Mouse (Mus musculus) cortical plate, adult 2 months (tissue): ENCODE data around the gene Asxl1.

Experiments
- CTCF ChIP-seq: fragments of 200-500 bp; IDR thresholded peaks from 2 replicates; pipeline ENCODE4 v1.5.1; 2011; ENCODE audit warnings: mild to moderate bottlenecking, control low read depth, low read length; ENCODE audit not compliant: insufficient read depth; ENCODE audit errors: extremely low read depth
- POLR2A ChIP-seq: fragments of 200-500 bp; IDR thresholded peaks from 2 replicates; pipeline ENCODE4 v1.6.1; 2011; ENCODE audit warnings: mild to moderate bottlenecking, low read length, control low read depth; ENCODE audit not compliant: insufficient read depth; ENCODE audit errors: extremely low read depth

GRCm38 (mm10) chr2:153446476-153446875, 100.8 kb downstream of the Asxl1 start:
- TF ChIP-seq CTCF (no peak), POLR2A (no peak)
